Mouse (Mus musculus) G1E (cell line): ENCODE measurements at regions not wholly inside any gene's neighbourhood (a gene's known extent, or its start where the extent isn't known, plus 50 kb on each side); places are given as distances from the start of the nearest gene placed in this dataset.

Experiments
- ATAC-seq: 2 replicates; pipeline ENCODE4 v1.8.0; 2016; ENCODE audit warnings: mild to moderate bottlenecking; ENCODE audit not compliant: insufficient number of reproducible peaks, poor library complexity, low FRiP score, severe bottlenecking; ENCODE audit errors: extremely low read depth
- DNase-seq: peaks from one replicate; pipeline ENCODE4 v3.0.0; 2012; ENCODE audit warnings: low spot score
- H3K27me3 ChIP-seq: 2 replicates; pipeline ENCODE4 v1.6.1; 2012; ENCODE audit warnings: mild to moderate bottlenecking, low read length, inconsistent platforms; ENCODE audit not compliant: insufficient read depth
- H3K36me3 ChIP-seq: replicated peaks from 2 replicates; pipeline ENCODE3; 2012; ENCODE audit warnings: mild to moderate bottlenecking, inconsistent platforms
- H3K4me1 ChIP-seq: 2 replicates; pipeline ENCODE4 v1.6.1; 2012; ENCODE audit warnings: low read depth, low read length, inconsistent platforms, mixed read lengths; ENCODE audit not compliant: insufficient read depth
- H3K4me3 ChIP-seq: 2 replicates; pipeline ENCODE4 v1.5.1; 2012; ENCODE audit warnings: low read depth, mild to moderate bottlenecking, inconsistent platforms, low read length, moderate library complexity, mixed read lengths
- H3K9me3 ChIP-seq: replicated peaks from 2 replicates; pipeline ENCODE4 v1.6.1; 2012; ENCODE audit warnings: inconsistent platforms
- CTCF ChIP-seq: IDR thresholded peaks from 2 replicates; pipeline ENCODE4 v1.5.1; 2012; ENCODE audit warnings: low read depth, low read length, inconsistent platforms, mixed read lengths
- GATA1 ChIP-seq: IDR thresholded peaks from 2 replicates; pipeline ENCODE4 v1.6.1; 2012; ENCODE audit warnings: borderline replicate concordance, low read length, inconsistent platforms, mixed read lengths
- GATA2 ChIP-seq: IDR thresholded peaks from 2 replicates; pipeline ENCODE4 v1.6.1; 2012; ENCODE audit warnings: low read depth, low read length, inconsistent platforms, borderline replicate concordance
- POLR2AphosphoS5 ChIP-seq: IDR thresholded peaks from 2 replicates; pipeline ENCODE4 v1.6.1; 2012; ENCODE audit warnings: low read depth, low read length, inconsistent platforms; ENCODE audit not compliant: insufficient replicate concordance
- TAL1 ChIP-seq: conservative IDR thresholded peaks from 2 replicates; pipeline ENCODE4 v1.6.1; 2012; ENCODE audit warnings: low read depth, low read length, inconsistent platforms, mixed read lengths

DNA sequence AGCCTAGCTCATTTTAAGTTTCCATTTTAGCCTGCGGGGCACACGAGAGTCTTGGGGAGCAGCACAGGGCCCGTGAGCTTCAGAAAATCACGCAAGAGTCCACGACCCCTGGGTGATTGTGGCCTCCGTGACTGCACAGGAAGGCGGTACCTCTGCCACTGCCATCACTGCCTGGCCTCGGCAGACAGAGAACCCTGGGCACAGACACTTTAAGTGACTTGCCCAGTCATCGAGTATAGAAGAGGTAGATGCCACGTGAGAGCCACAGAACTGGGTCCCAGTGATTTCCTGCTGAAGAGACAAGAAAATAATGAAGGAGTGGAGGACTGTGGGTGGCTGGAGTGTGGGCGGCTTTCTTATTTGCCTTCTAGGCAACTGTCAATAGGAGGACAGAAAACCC, 90.4 kb upstream of the Pmepa1 start:
- ATAC-seq (no peak), DNase-seq (no peak)
- Histone ChIP-seq H3K27me3 (no peaks in the 10 kb centered on the region), H3K4me1 (no peaks in the 10 kb centered on the region), H3K9me3 (peaks cover 87% of the 10 kb centered on the region), H3K36me3 (no peaks in the 10 kb centered on the region), H3K4me3 (no peak overlapping the region)
- TF ChIP-seq CTCF (no peak), GATA1 (no peak), GATA2 (no peak), POLR2AphosphoS5 (no peak), TAL1 (no peak)

- H3K9me3 ChIP-seq, result peaks cover 90% of the 10 kb centered on the region
- H3K4me3 ChIP-seq, result no peak overlapping the region
- H3K27me3 ChIP-seq, result no peaks in the 10 kb centered on the region
- no peaks in the 10 kb centered on the region for H3K4me1 ChIP-seq
- no peak for ATAC-seq
- no peaks in the 10 kb centered on the region for H3K36me3 ChIP-seq
- TF ChIP-seq POLR2AphosphoS5 (no peak), TAL1 (no peak), GATA2 (no peak), CTCF (no peak), GATA1 (no peak)
- DNase-seq, result no peak
These were observed 92.6 kb upstream of the Pmepa1 start for GRCm38 (mm10) chr2:173368899-173369298.

DNA sequence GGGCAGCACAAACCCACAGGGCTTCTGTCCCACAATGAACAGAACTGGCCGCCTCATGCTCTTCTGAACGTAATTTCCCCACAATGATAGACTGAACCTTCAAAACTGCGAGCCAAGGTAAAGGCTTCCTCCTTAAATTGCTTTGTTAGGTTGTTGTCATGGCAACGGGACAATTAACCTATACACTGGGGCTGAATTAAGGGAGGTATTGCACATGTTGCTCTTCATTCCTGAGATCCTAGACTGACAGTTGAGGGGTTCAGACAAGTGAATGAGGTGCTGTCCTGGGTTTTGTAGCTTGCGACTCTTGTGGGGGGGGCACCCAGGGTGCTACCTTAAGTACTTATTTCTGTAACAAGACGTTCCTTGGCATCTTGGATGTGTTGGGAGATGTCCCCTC, 100.6 kb upstream of the Pmepa1 start:
- Histone ChIP-seq H3K4me1 (no peaks in the 10 kb centered on the region), H3K9me3 (peaks cover 84% of the 10 kb centered on the region), H3K4me3 (no peak overlapping the region), H3K27me3 (no peaks in the 10 kb centered on the region), H3K36me3 (no peaks in the 10 kb centered on the region)
- ATAC-seq (no peak), DNase-seq (no peak)
- no peak for TF ChIP-seq POLR2AphosphoS5
- TF ChIP-seq TAL1, result no peak
- no peak for TF ChIP-seq GATA1
- no peak for TF ChIP-seq CTCF
- TF ChIP-seq GATA2, result no peak

DNA sequence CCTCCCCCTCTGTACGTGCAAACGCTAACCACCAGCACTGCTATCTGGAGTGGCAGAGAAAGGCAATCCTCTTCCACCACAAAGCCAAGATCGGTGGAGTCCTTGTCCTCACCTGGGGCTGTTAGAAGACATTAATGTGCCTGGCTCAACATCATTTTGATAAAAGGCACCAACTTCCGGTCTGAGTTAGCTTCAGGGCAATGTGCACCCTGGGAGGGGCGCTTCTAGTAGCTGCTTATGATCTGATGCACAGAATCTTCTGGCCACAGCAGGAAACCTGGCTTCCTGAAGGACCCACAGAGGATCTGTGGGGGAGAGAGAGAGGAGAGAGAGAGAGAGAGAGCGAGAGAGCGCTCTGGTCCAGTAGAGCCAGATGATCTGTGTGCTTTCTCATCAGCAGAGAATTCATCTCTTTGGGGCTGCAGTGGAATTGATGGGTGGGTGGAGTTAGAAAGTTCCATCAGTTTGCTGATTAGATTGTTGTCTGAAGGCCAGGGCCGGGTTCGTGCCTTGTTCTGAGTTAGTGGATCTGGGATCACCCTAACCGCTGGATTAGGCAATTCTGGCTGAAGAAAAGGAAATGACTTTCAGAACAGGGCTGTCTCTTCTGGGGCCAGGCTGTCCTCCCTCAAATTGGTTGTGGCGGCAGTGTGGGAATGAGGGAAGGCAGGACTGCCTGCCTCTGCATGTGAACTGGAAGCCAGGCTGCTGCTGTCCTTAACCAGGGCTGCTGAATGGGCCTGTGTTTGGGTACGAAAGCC, 101.3 kb upstream of the Pmepa1 start:
- no peaks in the 10 kb centered on the region for H3K4me1 ChIP-seq
- no peaks in the 10 kb centered on the region for H3K36me3 ChIP-seq
- ATAC-seq (no peak), DNase-seq (no peak)
- no peaks in the 10 kb centered on the region for H3K27me3 ChIP-seq
- no peak overlapping the region for H3K4me3 ChIP-seq
- peaks cover 84% of the 10 kb centered on the region for H3K9me3 ChIP-seq
- TF ChIP-seq CTCF (no peak), POLR2AphosphoS5 (no peak), GATA2 (no peak), GATA1 (no peak), TAL1 (no peak)

- Histone ChIP-seq H3K36me3 (no peaks in the 10 kb centered on the region), H3K9me3 (peaks cover 80% of the 10 kb centered on the region), H3K27me3 (no peaks in the 10 kb centered on the region), H3K4me1 (no peaks in the 10 kb centered on the region), H3K4me3 (no peak overlapping the region)
- no peak for DNase-seq
- TF ChIP-seq POLR2AphosphoS5, result no peak
- no peak for TF ChIP-seq GATA2
- TF ChIP-seq TAL1, result no peak
- TF ChIP-seq GATA1, result no peak
- no peak for TF ChIP-seq CTCF
- ATAC-seq, result no peak
These were observed 103.4 kb upstream of the Pmepa1 start for GRCm38 (mm10) chr2:173379736-173380135.

DNA sequence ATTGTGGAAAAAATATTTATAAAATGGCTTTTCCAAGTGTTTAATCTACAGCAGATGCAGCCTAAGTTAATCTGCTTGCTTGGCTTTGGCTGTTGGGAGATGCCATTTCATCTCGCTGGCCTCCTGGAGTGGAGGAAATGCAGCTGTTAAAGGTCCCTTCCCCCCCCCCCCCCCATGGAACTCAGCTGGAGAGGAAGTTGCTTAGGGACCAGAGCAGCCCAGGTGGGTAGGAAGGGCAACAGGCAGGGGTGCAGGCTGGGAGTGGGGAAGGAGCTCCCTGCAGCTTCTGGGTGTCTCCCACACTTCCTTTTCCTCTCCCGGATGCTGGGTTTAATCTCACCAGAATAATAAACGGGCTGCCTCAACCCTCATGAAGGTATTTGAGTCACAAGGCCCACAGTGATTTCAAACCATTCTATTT, 104.0 kb upstream of the Pmepa1 start:
- DNase-seq (no peak), ATAC-seq (no peak)
- Histone ChIP-seq H3K4me3 (no peak overlapping the region), H3K9me3 (peaks cover 86% of the 10 kb centered on the region), H3K36me3 (no peaks in the 10 kb centered on the region), H3K27me3 (no peaks in the 10 kb centered on the region), H3K4me1 (no peaks in the 10 kb centered on the region)
- no peak for TF ChIP-seq TAL1
- no peak for TF ChIP-seq CTCF
